Mouse (Mus musculus) liver, adult 2 months (tissue): ENCODE data around the gene Fblim1.

ENCODE experiments used
- CTCF ChIP-seq: fragments of 200-500 bp; IDR thresholded peaks from 2 replicates; pipeline ENCODE4 v1.5.1; 2011; ENCODE audit warnings: low read depth, low read length, control low read depth
- POLR2A ChIP-seq: fragments of 200-500 bp; IDR thresholded peaks from 2 replicates; pipeline ENCODE4 v1.6.1; 2011; ENCODE audit warnings: low read length, control low read depth; ENCODE audit not compliant: insufficient read depth; ENCODE audit errors: extremely low read depth

DNA sequence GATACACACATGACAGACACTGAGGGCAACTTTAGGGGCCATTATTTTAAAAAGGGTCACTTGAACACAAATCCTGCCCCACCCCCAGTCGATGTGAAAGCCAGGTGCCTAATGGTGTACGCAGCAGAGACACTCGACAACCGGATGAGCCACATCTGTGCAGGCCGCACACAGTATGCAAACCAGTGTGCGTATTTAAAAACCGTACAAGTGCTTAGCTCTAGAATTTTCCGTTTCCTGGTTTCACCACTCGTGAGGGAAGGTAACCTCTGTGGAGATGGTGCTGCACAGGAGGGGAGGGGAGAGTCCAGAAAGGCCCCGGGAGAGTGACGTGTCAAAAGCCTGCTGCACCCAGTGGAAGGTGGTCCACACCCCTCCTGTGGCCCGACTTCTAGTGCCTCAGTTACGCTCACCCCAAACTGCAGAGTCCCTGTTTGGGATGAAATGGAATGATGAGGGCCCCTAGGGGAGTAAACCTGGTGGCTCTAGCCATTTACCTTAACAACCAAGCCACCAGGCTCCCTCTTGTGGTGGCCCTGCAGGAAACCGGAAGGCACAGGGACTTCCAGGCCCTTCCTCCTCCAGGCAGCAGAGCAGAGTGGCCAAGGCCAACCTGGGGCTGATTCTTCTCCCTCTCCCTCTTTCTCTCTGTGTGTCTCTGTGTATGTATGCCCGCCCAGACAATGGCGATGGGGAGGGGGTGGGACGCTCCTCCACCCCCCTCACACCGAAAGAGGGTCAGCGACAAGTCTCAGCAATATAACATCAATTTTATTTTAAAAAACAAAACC, 19.3 kb upstream of the Fblim1 start:
- TF ChIP-seq CTCF (peak; percentile 84), POLR2A (no peak)
